Mouse (Mus musculus) T-helper 17 cell (primary cell): ENCODE measurements around the gene Fkbp5.
"Not testable (repeated sequence)": the region's sequence is repeated elsewhere in the genome, so short reads cannot be mapped to it uniquely, and the experiment has no call there.

ENCODE experiments used
- in situ Hi-C, 2 experiments: fragments of 300-600 bp; cut with MboI, MseI; formaldehyde crosslinking; loops; 1 replicate in 1 of 2; 2 replicates in 1 of 2; pipeline ENCODE4 v1.15.1; 2025; ENCODE audit warnings: high pct_unique_total_duplicates in 2 of 2

The Fkbp5 gene

DNA sequence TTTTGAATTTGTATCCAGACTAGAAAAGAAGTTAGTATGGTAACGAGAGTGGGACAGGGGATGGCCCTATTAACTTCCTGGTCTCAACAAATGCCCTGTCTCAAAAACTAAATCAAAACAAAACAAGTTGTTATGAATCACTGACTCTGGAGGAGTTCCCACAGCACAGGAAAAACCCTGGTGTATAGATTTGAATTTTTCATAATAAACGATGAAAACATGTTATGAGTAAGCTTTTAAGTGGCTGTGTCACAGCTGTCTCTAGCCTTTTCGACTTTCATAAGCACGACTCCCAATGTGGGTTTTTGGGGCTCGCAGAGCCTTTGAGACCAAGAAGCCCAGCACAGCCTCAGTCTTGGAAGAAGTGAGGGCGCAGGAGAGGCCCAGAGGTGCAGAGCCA lies 89.7 kb downstream of the Fkbp5 start:
- in situ Hi-C loops, result loop anchor here in 1 of 2 experiments (5.0 kb wide), 1 partner anchor 50 kb away; no protein-coding TSS in a partner anchor

GRCm38 (mm10) chr17:28424373-28424772 lies 93.0 kb downstream of the Fkbp5 start:
- in situ Hi-C loops, result no loop called here

GRCm38 (mm10) chr17:28421071-28421470 lies 96.3 kb downstream of the Fkbp5 start:
- in situ Hi-C loops, result no loop called here

DNA sequence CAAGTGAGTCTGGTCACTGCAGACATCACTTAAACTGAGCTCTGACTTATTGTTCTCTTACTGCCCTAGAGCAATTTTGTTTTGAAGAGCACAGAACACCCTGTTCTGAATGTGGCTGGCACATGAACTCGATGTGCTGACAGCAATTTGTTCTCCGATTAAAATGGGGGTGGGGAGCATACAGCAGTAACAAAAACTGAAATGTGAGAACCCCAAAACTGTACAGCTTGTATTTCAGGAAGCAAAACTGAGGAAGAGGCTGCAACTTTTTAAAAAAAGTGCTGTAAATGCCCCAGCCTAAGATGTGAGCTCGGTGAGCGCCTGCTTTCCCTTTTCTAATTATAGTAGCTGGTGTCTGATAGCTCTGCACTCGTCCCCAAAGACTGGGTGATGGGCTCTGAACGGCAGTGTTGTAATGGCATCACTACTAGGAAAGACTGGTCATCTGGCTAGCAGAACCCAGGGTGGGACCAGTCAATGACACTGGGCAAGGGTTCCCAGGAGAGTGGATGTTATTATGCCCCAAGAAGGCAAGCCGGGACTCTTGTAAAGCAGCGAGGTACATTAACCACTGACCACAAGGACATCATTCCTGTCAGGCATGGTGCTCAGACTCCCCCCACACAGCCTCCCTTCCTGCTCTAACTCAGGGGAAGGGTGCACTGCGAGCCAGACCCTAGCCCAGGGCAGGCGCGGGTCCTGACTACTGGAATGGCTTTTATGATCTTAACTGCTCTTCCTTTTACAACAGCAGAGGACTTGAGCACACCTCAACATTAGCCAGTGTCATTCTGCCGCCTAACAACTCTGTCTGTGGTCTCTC lies 96.9 kb downstream of the Fkbp5 start:
- in situ Hi-C loops, result no loop called here

DNA sequence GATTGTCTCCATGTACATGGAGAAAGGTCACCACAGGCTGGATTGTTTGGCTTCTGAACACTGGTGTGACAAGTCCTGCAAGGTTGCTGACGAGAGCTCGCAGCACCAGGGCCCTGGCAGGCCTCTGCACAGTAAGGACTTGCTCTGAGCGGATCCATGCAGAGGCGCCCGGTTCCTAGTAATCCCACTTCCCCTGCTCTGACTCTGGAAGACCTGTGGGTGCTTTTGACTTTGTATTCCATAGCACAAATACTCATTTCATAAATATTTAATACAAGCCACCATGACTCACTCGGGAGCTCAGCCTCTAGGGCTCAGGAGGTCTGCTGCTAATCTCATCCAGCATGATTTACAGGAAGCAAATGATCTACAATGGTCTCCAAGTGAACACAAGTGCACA lies 97.7 kb downstream of the Fkbp5 start:
- in situ Hi-C loops, result loop anchor here in 1 of 2 experiments (5.0 to 10.0 kb wide), 2 partner anchors 48 to 105 kb away; no protein-coding TSS in a partner anchor

DNA sequence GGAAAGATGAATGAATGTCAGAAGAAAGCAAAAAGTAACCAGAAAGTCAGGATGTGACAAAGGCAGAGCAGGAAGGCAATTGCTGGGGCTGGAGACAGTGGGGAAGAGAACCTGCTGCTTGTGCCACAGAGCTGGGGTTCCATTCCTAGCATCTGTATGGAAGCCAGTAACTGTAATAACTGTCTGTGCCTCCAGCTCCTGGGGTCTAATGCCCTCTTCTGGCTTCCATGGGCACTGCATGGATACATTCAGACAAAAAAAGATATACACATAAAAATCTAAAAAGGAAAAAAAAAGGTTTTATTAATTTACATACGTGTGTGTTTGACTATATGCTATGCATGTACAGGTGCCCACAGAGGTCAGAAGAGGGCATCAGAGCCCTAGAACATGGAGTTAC lies 98.4 kb downstream of the Fkbp5 start:
- in situ Hi-C loops, result loop anchor here in 1 of 2 experiments (5.0 to 10.0 kb wide), 2 partner anchors 48 to 106 kb away; no protein-coding TSS in a partner anchor

GRCm38 (mm10) chr17:28418481-28418880 lies 98.8 kb downstream of the Fkbp5 start:
- in situ Hi-C loops, result loop anchor here in 1 of 2 experiments (5.0 to 10.0 kb wide), 2 partner anchors 49 to 106 kb away; no protein-coding TSS in a partner anchor

DNA sequence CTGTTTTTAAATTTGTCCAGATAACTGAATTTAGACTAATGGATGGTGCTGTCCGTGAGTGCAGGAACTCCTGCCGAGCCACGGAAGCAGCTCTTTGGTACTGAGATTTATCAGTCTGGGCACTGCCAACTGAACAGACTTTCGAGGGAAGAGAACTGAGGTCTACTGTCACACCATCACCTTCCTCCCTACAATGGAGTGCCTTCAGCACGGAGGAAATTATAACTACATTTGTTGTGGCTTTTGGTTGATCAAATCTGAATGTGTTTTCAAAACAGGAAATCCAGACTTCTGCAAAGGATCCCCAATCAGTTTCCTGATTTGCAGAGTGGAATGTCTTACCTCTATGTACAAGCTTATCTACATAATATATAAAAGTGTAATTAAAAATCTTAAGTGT lies 99.6 kb downstream of the Fkbp5 start:
- in situ Hi-C loops, result loop anchor here in 1 of 2 experiments (5.0 to 10.0 kb wide), 2 partner anchors 50 to 107 kb away; no protein-coding TSS in a partner anchor

DNA sequence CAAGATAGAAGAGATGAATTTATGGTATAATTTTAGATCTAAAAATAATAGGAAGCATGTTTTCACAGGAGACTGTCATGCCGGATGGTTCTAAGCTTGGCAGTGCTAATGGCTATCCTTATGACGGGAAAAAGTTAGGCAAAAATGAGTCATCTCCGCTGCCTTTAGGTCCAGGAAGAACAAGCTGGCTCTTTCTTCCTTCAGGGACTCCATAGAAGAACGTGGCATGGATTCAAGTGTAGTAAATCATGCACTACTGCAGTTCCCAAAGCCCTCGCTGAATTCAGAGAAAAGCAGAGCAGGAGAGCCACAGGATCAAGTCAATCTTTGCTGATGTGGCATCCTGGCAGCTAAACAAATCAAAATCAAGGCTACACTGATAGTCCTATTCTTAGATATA lies 102.1 kb downstream of the Fkbp5 start:
- in situ Hi-C loops, result loop anchor here in 1 of 2 experiments (5.0 to 10.0 kb wide), 2 partner anchors 52 to 110 kb away; no protein-coding TSS in a partner anchor

- in situ Hi-C loops, result loop anchor here in 1 of 2 experiments (10.0 kb wide), 1 partner anchor 113 kb away; no protein-coding TSS in a partner anchor
Observed at GRCm38 (mm10) chr17:28411381-28411960, 105.9 kb downstream of the Fkbp5 start.

DNA sequence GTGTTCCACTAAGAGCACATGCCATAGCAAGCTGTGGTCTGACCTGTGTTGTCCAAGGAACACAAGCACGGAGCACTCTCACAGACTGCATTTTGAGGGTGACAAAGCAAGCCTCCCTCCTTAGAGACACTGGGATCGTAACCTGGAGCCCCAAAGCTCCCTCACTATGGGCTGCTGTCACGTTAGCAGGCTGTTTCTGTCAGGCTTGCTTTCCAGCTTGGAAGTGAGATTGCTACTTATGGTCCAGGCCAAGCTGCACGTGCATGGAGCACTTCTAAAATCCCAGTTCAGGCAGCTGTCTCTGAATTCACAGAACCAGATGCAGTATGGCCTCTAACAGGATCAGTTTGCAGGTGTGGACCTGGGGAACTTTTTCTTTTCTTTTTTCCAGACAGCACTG lies 106.6 kb downstream of the Fkbp5 start:
- in situ Hi-C loops, result loop anchor here in 1 of 2 experiments (10.0 kb wide), 1 partner anchor 114 kb away; no protein-coding TSS in a partner anchor

DNA sequence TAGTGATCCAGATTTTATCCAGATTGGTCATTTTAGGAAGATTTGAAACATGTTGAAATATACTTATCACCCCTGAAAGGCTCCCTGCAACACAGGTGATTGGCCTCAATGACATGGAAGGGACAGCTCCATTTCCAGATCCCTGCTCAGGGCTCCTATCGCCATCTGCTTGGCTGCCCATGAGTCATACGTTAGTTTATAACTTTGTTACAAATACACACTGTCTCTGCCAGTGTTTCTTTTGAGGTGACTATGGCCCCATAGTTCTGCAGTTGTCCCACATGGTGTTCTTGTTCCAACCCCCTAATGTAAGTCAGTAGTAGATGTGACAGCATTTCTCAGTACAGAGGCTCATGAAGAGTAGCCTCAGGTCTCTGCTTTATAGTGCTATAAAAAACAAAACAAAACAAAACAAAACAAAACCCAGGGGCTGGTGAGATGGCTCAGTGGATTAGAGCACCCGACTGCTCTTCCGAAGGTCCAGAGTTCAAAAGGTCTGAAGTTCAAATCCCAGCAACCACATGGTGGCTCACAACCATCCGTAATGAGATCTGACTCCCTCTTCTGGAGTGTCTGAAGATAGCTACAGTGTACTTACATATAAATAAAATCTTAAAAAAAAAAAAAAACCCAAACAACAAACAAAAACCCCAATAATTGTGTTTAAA lies 108.9 kb downstream of the Fkbp5 start:
- in situ Hi-C loops, result no loop called here

- in situ Hi-C loops, result no loop called here
Observed at GRCm38 (mm10) chr17:28407418-28408250, 109.7 kb downstream of the Fkbp5 start.

DNA sequence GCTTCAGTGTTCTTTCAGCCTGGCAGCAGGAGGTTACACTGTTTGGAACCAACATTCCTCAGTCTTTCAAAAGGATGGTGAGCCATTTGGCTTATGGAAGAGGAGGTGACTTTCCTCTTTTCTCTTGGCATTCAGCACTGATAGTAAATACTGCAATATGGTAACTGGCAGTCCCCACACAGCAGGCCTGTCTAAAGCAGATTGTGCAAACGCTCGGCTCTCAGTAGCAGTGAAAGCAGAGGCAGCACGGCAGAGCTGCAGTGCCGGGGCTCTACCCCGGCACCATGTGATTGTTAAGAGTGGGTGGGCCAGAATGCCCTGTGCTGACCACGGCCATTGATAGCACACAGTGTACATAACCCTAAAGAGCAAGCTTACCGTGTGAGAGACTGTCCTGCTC lies 110.9 kb downstream of the Fkbp5 start:
- in situ Hi-C loops, result no loop called here

DNA sequence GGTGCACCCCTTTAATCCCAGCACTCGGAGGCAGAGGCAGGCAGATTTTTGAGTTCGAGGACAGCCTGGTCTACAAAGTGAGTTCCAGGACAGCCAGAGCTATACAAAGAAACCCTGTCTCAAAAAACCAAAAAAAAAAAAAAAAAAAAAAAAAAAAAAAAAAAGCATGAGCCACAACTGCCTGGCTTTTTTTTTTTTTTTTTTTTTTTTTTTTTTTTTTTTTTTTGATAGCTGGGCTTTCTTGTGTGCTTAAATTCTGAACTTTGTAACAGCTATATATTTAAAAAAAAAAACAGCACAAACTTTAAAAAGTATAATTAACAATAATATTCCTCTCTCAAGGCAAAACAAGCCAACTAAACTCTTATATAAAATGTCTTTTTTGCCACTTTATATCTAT lies 112.6 kb downstream of the Fkbp5 start:
- in situ Hi-C loops, result not testable (repeated sequence)

- in situ Hi-C loops, result no loop called here
Observed at GRCm38 (mm10) chr17:28404301-28404700, 113.0 kb downstream of the Fkbp5 start.

DNA sequence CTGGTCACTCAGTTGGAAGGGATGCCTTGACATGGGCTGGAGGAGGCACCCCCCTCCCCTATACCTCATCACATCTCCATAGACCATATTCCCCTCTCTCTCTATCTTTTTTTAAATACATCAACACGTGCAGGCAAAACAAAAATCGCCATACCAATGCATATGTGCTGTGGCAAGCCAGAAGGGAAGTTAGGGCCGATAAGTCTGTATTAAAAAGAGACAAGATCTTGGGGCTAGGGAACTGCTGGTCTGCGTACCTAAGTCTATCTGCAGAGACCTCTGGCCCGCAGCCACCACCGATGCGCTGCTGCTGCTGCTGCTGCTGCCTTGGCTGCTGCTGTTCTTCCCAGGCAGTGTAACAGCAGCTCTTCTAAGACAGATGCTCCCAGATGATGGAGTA lies 122.3 kb downstream of the Fkbp5 start:
- in situ Hi-C loops, result no loop called here

GRCm38 (mm10) chr17:28394051-28394765 lies 123.1 kb downstream of the Fkbp5 start:
- in situ Hi-C loops, result no loop called here

- in situ Hi-C loops, result no loop called here
Observed at GRCm38 (mm10) chr17:28391568-28392432, 125.5 kb downstream of the Fkbp5 start.
